Mouse (Mus musculus) lung, embryonic 14.5 days (tissue): ENCODE measurements at regions not wholly inside any gene's neighbourhood (a gene's known extent, or its start where the extent isn't known, plus 50 kb on each side); places are given as distances from the start of the nearest gene placed in this dataset.

Experiments used
- ATAC-seq: fragments of 200-750 bp; cut with Nextera tagmentation; 2 replicates; pipeline ENCODE4 v1.8.0; 2017; ENCODE audit warnings: mild to moderate bottlenecking, moderate TSS enrichment, moderate library complexity; ENCODE audit not compliant: insufficient read depth
- DNase-seq: peaks from one replicate; pipeline ENCODE4 v3.0.0-alpha.2; 2015
- H3K27ac ChIP-seq: fragments of 300-500 bp; sonication (generic); 2 replicates; pipeline ENCODE4 v1.5.1; 2014; ENCODE audit warnings: low read depth, mild to moderate bottlenecking, moderate library complexity
- H3K27me3 ChIP-seq: fragments of 300-500 bp; sonication (generic); 2 replicates; pipeline ENCODE4 v1.6.1; 2014; ENCODE audit warnings: low read length, control low read depth; ENCODE audit not compliant: insufficient read depth
- H3K36me3 ChIP-seq: fragments of 300-500 bp; sonication (generic); 2 replicates; pipeline ENCODE4 v1.6.1; 2014; ENCODE audit warnings: control low read depth; ENCODE audit not compliant: insufficient read depth
- H3K4me1 ChIP-seq: fragments of 300-500 bp; sonication (generic); 2 replicates; pipeline ENCODE4 v1.6.1; 2014; ENCODE audit warnings: antibody characterized with exemption, control low read depth; ENCODE audit not compliant: insufficient read depth
- H3K4me2 ChIP-seq: fragments of 300-500 bp; sonication (generic); 2 replicates; pipeline ENCODE4 v1.6.1; 2014; ENCODE audit warnings: mild to moderate bottlenecking
- H3K4me3 ChIP-seq: fragments of 300-500 bp; sonication (generic); 2 replicates; pipeline ENCODE4 v1.5.1; 2014; ENCODE audit warnings: low read depth, low read length
- H3K9ac ChIP-seq: fragments of 300-500 bp; sonication (generic); 2 replicates; pipeline ENCODE4 v1.6.1; 2014
- H3K9me3 ChIP-seq: fragments of 300-500 bp; sonication (generic); 2 replicates; pipeline ENCODE4 v1.6.1; 2016; ENCODE audit warnings: low read depth, low read length, control low read depth
- CTCF ChIP-seq: IDR thresholded peaks from 2 replicates; pipeline ENCODE4 v1.5.1; 2016; ENCODE audit warnings: antibody characterized with exemption, low read depth
- WGBS: fragments of 180-500 bp; shearing (Covaris S2); extraction: QIAGEN DNeasy Blood & Tissue Kit; methylation state at CpG from one replicate; pipeline ENCODE4 v1.1.7; 2014; 5-methylcytosine and 5-hydroxymethylcytosine counted together

DNA sequence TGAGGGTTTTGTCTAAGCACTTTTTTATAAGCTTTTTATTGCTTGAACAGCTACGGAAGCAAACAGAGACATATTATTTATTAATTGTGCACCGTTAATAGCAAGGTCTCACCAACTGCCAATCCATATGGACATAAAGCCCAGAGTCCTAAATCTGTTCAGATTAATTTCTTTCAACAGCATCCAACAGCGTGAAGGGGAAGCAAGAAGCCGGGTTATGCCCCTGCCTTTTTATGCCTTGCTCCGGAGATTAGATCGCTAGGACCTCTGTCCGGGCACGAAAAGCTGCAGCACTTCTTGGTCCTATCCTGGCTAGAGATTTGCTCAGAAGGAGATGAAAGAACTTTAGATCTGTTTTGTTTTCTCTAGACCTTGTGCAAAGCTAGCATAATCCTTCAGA lies 289.6 kb upstream of the Epha7 start:
- Histone ChIP-seq H3K27ac (no peak overlapping the region), H3K4me3 (no peak overlapping the region), H3K27me3 (no peaks in the 10 kb centered on the region), H3K4me1 (no peaks in the 10 kb centered on the region), H3K4me2 (no peak overlapping the region), H3K9me3 (no peaks in the 10 kb centered on the region), H3K9ac (no peak overlapping the region), H3K36me3 (no peaks in the 10 kb centered on the region)
- no peak for DNase-seq
- ATAC-seq, result no peak
- 67% methylated on average over 8 of the region's 8 CpGs for WGBS
- TF ChIP-seq CTCF, result no peak

DNA sequence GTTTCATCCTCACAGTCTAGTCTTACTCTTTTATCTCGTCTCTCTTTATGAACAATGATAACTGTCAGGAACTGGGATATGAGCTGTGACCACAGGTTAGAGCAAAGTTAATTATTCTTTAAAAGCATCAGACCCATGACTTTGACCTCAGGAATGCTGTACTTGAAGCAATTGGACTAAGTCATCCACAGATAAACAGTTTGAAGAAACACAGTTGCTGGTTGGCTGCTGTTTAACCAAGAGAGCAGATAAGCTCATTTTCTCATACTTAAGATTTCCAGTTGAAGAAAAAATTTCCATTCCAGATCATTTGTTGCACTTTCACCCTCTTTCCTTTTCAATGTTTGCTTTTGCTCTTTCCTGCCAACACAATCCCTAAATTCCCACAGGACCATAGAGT lies 270.7 kb upstream of the Epha7 start:
- Histone ChIP-seq H3K27ac (0 out of 2 replicates have a peak overlapping the region, but pooled peaks have one; percentile 48), H3K9me3 (no peaks in the 10 kb centered on the region), H3K4me1 (no peaks in the 10 kb centered on the region), H3K36me3 (no peaks in the 10 kb centered on the region), H3K4me2 (no peak overlapping the region), H3K4me3 (no peak overlapping the region), H3K27me3 (no peaks in the 10 kb centered on the region), H3K9ac (no peak overlapping the region)
- DNase-seq (peak; percentile 55), ATAC-seq (peak; percentile 85)
- 8% methylated on average over 1 of the region's 1 CpGs for WGBS
- no peak for TF ChIP-seq CTCF

- Histone ChIP-seq H3K4me2 (no peak overlapping the region), H3K4me3 (no peak overlapping the region), H3K9ac (no peak overlapping the region), H3K27me3 (no peaks in the 10 kb centered on the region), H3K4me1 (no peaks in the 10 kb centered on the region), H3K27ac (no peak overlapping the region; the same call in 1 of the 2 replicates), H3K36me3 (no peaks in the 10 kb centered on the region), H3K9me3 (no peaks in the 10 kb centered on the region)
- no peak for TF ChIP-seq CTCF
- 46% methylated on average over 1 of the region's 1 CpGs for WGBS
- peak; percentile 40 for DNase-seq
- ATAC-seq, result peak; percentile 69
Observed at GRCm38 (mm10) chr4:28542696-28543328, 270.1 kb upstream of the Epha7 start.

DNA sequence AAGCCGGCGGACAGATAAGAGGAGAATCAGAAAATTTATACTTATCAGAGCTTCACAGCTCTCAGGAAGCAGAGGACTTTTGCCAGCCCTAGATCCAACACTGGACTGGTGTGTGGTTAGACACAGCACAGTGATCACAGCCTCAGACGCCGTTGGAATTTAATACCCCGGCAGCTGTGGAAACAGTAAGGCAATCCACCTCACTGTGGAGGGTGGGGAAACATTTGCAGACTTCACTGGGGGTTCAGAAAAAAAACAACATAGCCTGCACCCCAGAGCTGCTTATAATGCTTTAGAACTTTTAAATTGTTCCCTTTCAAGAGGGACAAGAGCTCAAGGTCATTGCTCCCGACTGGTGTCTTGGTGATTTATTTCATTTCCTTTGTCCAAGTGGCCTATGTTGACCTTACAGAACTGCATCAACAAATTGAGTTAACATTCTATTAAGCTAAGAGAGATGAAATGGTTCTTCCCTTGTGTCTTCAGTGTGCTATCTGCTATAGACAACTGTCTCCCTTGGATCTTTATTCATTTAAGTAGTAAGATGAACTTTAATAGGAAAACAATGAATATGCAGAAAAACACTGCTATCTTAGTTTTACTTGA lies 264.6 kb upstream of the Epha7 start:
- H3K36me3 ChIP-seq, result no peaks in the 10 kb centered on the region
- no peak overlapping the region for H3K27ac ChIP-seq
- no peak overlapping the region for H3K4me3 ChIP-seq
- H3K9ac ChIP-seq, result no peak overlapping the region
- H3K9me3 ChIP-seq, result no peaks in the 10 kb centered on the region
- no peak for TF ChIP-seq CTCF
- peak; percentile 5 for DNase-seq
- H3K4me1 ChIP-seq, result no peaks in the 10 kb centered on the region
- ATAC-seq, result no peak
- no peak overlapping the region for H3K4me2 ChIP-seq
- WGBS, result 41% methylated on average over 6 of the region's 6 CpGs
- no peaks in the 10 kb centered on the region for H3K27me3 ChIP-seq

GRCm38 (mm10) chr4:28571092-28571770 lies 241.7 kb upstream of the Epha7 start:
- Histone ChIP-seq H3K9me3 (no peaks in the 10 kb centered on the region), H3K36me3 (no peaks in the 10 kb centered on the region), H3K27ac (no peak overlapping the region), H3K4me1 (no peaks in the 10 kb centered on the region), H3K9ac (no peak overlapping the region), H3K4me2 (no peak overlapping the region), H3K4me3 (no peak overlapping the region), H3K27me3 (no peaks in the 10 kb centered on the region)
- TF ChIP-seq CTCF, result no peak
- DNase-seq (peak; percentile 23), ATAC-seq (peak; percentile 65)
- WGBS, result 45% methylated on average over 4 of the region's 4 CpGs

DNA sequence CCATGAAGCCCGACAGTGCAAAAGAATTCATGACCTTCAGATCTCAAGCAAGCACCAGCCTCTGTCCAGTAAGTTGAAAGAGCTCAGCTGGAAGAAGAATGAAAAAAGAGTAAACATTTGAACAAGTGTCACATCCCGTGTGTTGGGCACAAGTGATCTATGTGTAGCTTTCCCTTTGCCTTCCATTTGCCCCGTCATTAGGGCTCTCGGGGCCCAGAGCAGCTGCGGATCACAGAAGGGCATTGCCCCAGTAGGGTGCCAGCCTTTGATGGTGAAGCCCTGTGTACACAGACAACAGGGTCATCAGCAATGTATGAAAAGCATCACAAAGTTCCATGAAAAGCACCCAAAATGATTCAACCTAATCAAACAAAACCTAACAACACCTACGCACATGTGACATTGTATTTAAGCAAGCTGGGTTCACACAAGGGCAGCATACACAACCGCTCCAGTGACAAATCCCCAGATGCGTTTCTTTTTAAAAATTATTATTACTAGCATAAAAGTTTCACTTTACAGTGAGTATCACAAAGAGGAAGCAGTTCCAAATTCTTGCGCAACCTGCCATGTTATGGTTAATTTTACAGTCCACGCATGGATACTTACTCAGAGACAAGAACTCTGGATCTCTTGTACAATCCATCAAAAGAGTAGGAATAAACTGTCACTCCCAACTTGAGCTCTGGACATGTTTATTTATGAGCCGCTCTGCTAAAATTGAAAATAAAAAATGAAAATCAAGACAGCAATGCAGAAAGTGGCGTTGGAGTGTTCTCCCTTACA lies 224.0 kb upstream of the Epha7 start:
- Histone ChIP-seq H3K4me3 (no peak overlapping the region), H3K9ac (no peak overlapping the region), H3K9me3 (no peaks in the 10 kb centered on the region), H3K36me3 (no peaks in the 10 kb centered on the region), H3K27me3 (no peaks in the 10 kb centered on the region), H3K4me2 (no peak overlapping the region), H3K27ac (no peak overlapping the region), H3K4me1 (no peaks in the 10 kb centered on the region)
- 36% methylated on average over 12 of the region's 12 CpGs for WGBS
- no peak for TF ChIP-seq CTCF
- DNase-seq (peak; percentile 71), ATAC-seq (peak; percentile 75; the same call in 1 of the 2 replicates)
